Mouse (Mus musculus) kidney, embryonic 15.5 days (tissue): ENCODE results near the gene Pcbd2. TPM values are rescaled to one million over a fixed set of nuclear protein-coding genes. Genes with fewer than 3 reads are reported as not detected.

ENCODE experiments used
- ATAC-seq: fragments of 200-750 bp; cut with Nextera tagmentation; replicated peaks from 2 replicates; pipeline ENCODE4 v1.8.0; 2017; ENCODE audit warnings: moderate TSS enrichment; ENCODE audit not compliant: low FRiP score
- H3K27ac ChIP-seq: fragments of 300-500 bp; sonication (generic); 2 replicates; pipeline ENCODE4 v1.5.1; 2015; ENCODE audit warnings: mild to moderate bottlenecking, inconsistent platforms
- H3K27me3 ChIP-seq: fragments of 300-500 bp; sonication (generic); 2 replicates; pipeline ENCODE4 v1.6.1; 2015; ENCODE audit warnings: inconsistent platforms
- H3K36me3 ChIP-seq: fragments of 300-500 bp; sonication (generic); 2 replicates; pipeline ENCODE4 v1.6.1; 2015; ENCODE audit warnings: inconsistent platforms
- H3K4me1 ChIP-seq: fragments of 300-500 bp; sonication (generic); 2 replicates; pipeline ENCODE4 v1.6.1; 2015; ENCODE audit warnings: inconsistent platforms
- H3K4me2 ChIP-seq: fragments of 300-500 bp; sonication (generic); 2 replicates; pipeline ENCODE4 v1.6.1; 2015; ENCODE audit warnings: moderate library complexity, mild to moderate bottlenecking, inconsistent platforms
- H3K4me3 ChIP-seq: fragments of 300-500 bp; sonication (generic); replicated peaks from 2 replicates; pipeline ENCODE4 v1.5.1; 2015; ENCODE audit warnings: mild to moderate bottlenecking, inconsistent platforms
- H3K9ac ChIP-seq: fragments of 300-500 bp; sonication (generic); 2 replicates; pipeline ENCODE4 v1.6.1; 2015; ENCODE audit warnings: mild to moderate bottlenecking, inconsistent platforms
- H3K9me3 ChIP-seq: fragments of 300-500 bp; sonication (generic); replicated peaks from 2 replicates; pipeline ENCODE4 v1.6.1; 2016; ENCODE audit warnings: inconsistent platforms
- WGBS: fragments of 180-500 bp; shearing (Covaris S2); methylation state at CpG from one replicate; pipeline ENCODE4 v1.1.7; 2015; ENCODE audit warnings: mixed read lengths; 5-methylcytosine and 5-hydroxymethylcytosine counted together
- polyA plus RNA-seq: library from polyadenylated mRNA; unstranded; fragments of >200 nt; fragmentation: Nextera tagmentation; extraction: Ambion mirVana; gene quantifications from 2 replicates; pipeline ENCODE4 v1.2.1, GENCODE M21; 2015

Pcbd2 gene
- polyA plus RNA-seq, 1 experiment from 2014 or later = 54.9 TPM

- H3K27ac ChIP-seq = peak within 1 kb of the TSS; percentile 80
- no peaks in the 10 kb centered on the region for H3K27me3 ChIP-seq
- H3K9ac ChIP-seq = peak within 1 kb of the TSS; percentile 93
- ATAC-seq = peak; percentile 94
- H3K36me3 ChIP-seq = peaks cover 19% of the 10 kb centered on the region
- peak within 1 kb of the TSS; percentile 84 for H3K4me3 ChIP-seq
- no peaks in the 10 kb centered on the region for H3K9me3 ChIP-seq
- 1% methylated on average over 62 of the region's 63 CpGs for WGBS
- peak within 1 kb of the TSS; percentile 61 for H3K4me2 ChIP-seq
- peaks cover 7% of the 10 kb centered on the region for H3K4me1 ChIP-seq
These were observed 12.5 kb upstream of the Pcbd2 start, which contains the start of gene Txndc15 for GRCm38 (mm10) chr13:55714501-55715166. TSS of gene Txndc15 (plus strand) at chr13:55714650.

DNA sequence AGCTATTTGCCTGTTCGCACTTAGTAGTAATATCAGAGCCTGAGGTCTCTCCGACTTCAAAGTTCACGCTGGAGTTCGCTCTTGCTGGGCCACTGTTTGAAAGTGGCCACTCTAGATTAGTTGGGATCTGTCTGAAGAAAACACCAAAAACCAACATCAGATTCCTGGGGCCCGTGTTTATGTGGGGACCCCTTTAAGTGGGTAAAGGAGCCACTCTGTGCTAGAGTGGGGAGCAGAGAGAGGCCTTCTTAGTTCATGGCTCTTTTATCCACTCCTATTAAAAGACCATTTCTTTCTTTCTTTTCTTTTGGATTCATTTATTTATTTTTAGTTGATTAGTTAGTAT lies 12.0 kb upstream of the Pcbd2 start:
- Histone ChIP-seq H3K4me1 (peaks cover 7% of the 10 kb centered on the region), H3K9ac (peak overlapping the region; percentile 93), H3K9me3 (no peaks in the 10 kb centered on the region), H3K27ac (peak overlapping the region; percentile 80), H3K4me3 (peak overlapping the region; percentile 84), H3K4me2 (peak overlapping the region; percentile 61), H3K27me3 (no peaks in the 10 kb centered on the region), H3K36me3 (peaks cover 24% of the 10 kb centered on the region)
- no peak for ATAC-seq
- 2% methylated on average over 5 of the region's 5 CpGs for WGBS

GRCm38 (mm10) chr13:55715908-55716510 lies 11.2 kb upstream of the Pcbd2 start:
- peaks cover 9% of the 10 kb centered on the region for H3K4me1 ChIP-seq
- H3K36me3 ChIP-seq = peaks cover 32% of the 10 kb centered on the region
- no peaks in the 10 kb centered on the region for H3K27me3 ChIP-seq
- H3K4me2 ChIP-seq = peak overlapping the region; percentile 61; the same call in 1 of the 2 replicates
- H3K4me3 ChIP-seq = peak overlapping the region; percentile 84; the same call in 1 of the 2 replicates
- H3K27ac ChIP-seq = no peak overlapping the region
- H3K9me3 ChIP-seq = no peaks in the 10 kb centered on the region
- 79% methylated on average over 7 of the region's 7 CpGs for WGBS
- no peak for ATAC-seq
- no peak overlapping the region for H3K9ac ChIP-seq

- no peaks in the 10 kb centered on the region for H3K27me3 ChIP-seq
- H3K4me3 ChIP-seq = no peak overlapping the region
- ATAC-seq = no peak
- 83% methylated on average over 8 of the region's 8 CpGs for WGBS
- no peak overlapping the region for H3K4me2 ChIP-seq
- no peaks in the 10 kb centered on the region for H3K9me3 ChIP-seq
- H3K9ac ChIP-seq = no peak overlapping the region
- H3K36me3 ChIP-seq = peaks cover 76% of the 10 kb centered on the region
- no peak overlapping the region for H3K27ac ChIP-seq
- H3K4me1 ChIP-seq = peaks cover 2% of the 10 kb centered on the region; the same call in 1 of the 2 replicates
These were observed 5.7 kb upstream of the Pcbd2 start for GRCm38 (mm10) chr13:55721516-55721915.

DNA sequence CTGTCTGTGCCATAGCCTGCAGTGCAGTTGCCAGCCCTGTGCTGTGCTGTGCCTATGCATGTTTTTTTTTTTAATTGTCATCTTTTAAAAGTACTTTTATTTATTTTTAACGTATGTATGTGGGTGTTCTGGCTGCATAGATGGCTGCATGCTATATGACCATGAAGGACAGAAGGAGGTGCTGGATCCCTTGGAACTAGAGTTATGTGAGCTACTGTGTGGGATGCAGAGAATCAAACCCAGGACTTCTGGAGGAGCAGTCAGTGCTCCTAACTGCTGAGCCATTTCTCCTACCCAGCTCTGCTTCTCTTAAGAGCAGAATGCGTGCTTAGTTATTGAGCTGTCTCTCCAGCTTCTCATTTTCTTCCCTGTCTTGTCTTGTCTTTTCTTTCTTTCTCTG lies 5.2 kb upstream of the Pcbd2 start:
- Histone ChIP-seq H3K9ac (no peak overlapping the region), H3K36me3 (peaks cover 76% of the 10 kb centered on the region), H3K9me3 (no peaks in the 10 kb centered on the region), H3K27me3 (no peaks in the 10 kb centered on the region), H3K4me1 (peaks cover 2% of the 10 kb centered on the region; the same call in 1 of the 2 replicates), H3K4me2 (no peak overlapping the region), H3K27ac (no peak overlapping the region), H3K4me3 (no peak overlapping the region)
- ATAC-seq = no peak
- WGBS = 95% methylated on average over 2 of the region's 2 CpGs

- Histone ChIP-seq H3K4me3 (peak overlapping the region; percentile 61), H3K9ac (peak overlapping the region; percentile 67), H3K36me3 (peaks cover 38% of the 10 kb centered on the region), H3K4me1 (0 out of 2 replicates have a peak, but pooled peaks cover 3% of the 10 kb centered on the region), H3K9me3 (no peaks in the 10 kb centered on the region), H3K4me2 (peak overlapping the region; percentile 74), H3K27ac (peak overlapping the region; percentile 98), H3K27me3 (no peaks in the 10 kb centered on the region)
- no peak for ATAC-seq
- 2% methylated on average over 4 of the region's 4 CpGs for WGBS
These were observed 509 bp upstream of the Pcbd2 start for GRCm38 (mm10) chr13:55726598-55727119.

DNA sequence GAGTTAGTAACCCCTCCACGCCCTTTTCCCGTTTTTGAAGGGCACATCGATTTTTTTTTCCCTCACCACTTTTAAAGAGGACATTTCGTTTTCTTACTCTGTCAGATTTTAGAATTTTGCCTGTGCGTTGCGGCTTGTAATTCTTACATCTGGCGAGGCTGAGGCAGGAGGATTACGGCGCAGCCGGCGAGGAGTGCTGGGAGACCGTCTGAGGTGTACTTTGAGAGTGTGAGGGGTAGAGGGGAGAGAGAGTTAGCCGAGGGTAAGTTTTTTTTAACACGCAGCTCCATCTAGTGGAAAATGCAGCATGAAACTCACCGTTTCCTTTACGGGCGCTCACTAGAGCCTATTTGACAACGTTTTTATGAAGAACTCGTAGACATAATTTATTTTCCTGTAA lies 671 bp downstream of the Pcbd2 start:
- H3K27me3 ChIP-seq = no peaks in the 10 kb centered on the region
- no peaks in the 10 kb centered on the region for H3K9me3 ChIP-seq
- H3K36me3 ChIP-seq = peaks cover 28% of the 10 kb centered on the region
- H3K4me2 ChIP-seq = peak overlapping the region; percentile 74
- ATAC-seq = peak; percentile 81
- peak overlapping the region; percentile 61 for H3K4me3 ChIP-seq
- peak overlapping the region; percentile 98 for H3K27ac ChIP-seq
- 2% methylated on average over 19 of the region's 19 CpGs for WGBS
- 0 out of 2 replicates have a peak, but pooled peaks cover 3% of the 10 kb centered on the region for H3K4me1 ChIP-seq
- peak overlapping the region; percentile 67 for H3K9ac ChIP-seq

GRCm38 (mm10) chr13:55730716-55731115 lies 3.5 kb downstream of the Pcbd2 start:
- WGBS = 87% methylated on average over 7 of the region's 7 CpGs
- no peak for ATAC-seq

GRCm38 (mm10) chr13:55732121-55732520 lies 5.0 kb downstream of the Pcbd2 start:
- Histone ChIP-seq H3K9me3 (no peaks in the 10 kb centered on the region), H3K9ac (no peak overlapping the region), H3K4me3 (no peak overlapping the region), H3K36me3 (no peaks in the 10 kb centered on the region; the same call in 1 of the 2 replicates), H3K27me3 (no peaks in the 10 kb centered on the region), H3K27ac (no peak overlapping the region), H3K4me1 (0 out of 2 replicates have a peak, but pooled peaks cover 3% of the 10 kb centered on the region), H3K4me2 (no peak overlapping the region)
- WGBS = 93% methylated on average over 2 of the region's 2 CpGs
- no peak for ATAC-seq

More at GRCm38 (mm10) chr13:55730716-55731115, 3.5 kb downstream of the Pcbd2 start:
- Histone ChIP-seq H3K9me3 (no peaks in the 10 kb centered on the region), H3K4me3 (no peak overlapping the region), H3K9ac (no peak overlapping the region), H3K36me3 (peaks cover under 1% of the 10 kb centered on the region), H3K27ac (no peak overlapping the region), H3K27me3 (no peaks in the 10 kb centered on the region), H3K4me1 (0 out of 2 replicates have a peak, but pooled peaks cover 3% of the 10 kb centered on the region), H3K4me2 (no peak overlapping the region)

- H3K9ac ChIP-seq = no peak overlapping the region
These were observed 6.7 kb downstream of the Pcbd2 start for GRCm38 (mm10) chr13:55733628-55734502.

GRCm38 (mm10) chr13:55737885-55738284 lies 10.7 kb downstream of the Pcbd2 start:
- 85% methylated on average over 8 of the region's 8 CpGs for WGBS
- Histone ChIP-seq H3K27ac (no peak overlapping the region), H3K9me3 (no peaks in the 10 kb centered on the region), H3K36me3 (no peaks in the 10 kb centered on the region; the same call in 1 of the 2 replicates), H3K4me3 (no peak overlapping the region), H3K4me1 (peaks cover 15% of the 10 kb centered on the region), H3K9ac (no peak overlapping the region), H3K4me2 (no peak overlapping the region), H3K27me3 (no peaks in the 10 kb centered on the region)
- ATAC-seq = no peak

More at GRCm38 (mm10) chr13:55733628-55734502, 6.7 kb downstream of the Pcbd2 start:
- no peak overlapping the region for H3K4me2 ChIP-seq
- H3K9me3 ChIP-seq = no peaks in the 10 kb centered on the region
- H3K36me3 ChIP-seq = no peaks in the 10 kb centered on the region; the same call in 1 of the 2 replicates
- H3K4me1 ChIP-seq = no peaks in the 10 kb centered on the region
- 55% methylated on average over 22 of the region's 22 CpGs for WGBS
- no peaks in the 10 kb centered on the region for H3K27me3 ChIP-seq
- no peak overlapping the region for H3K27ac ChIP-seq
- no peak overlapping the region for H3K4me3 ChIP-seq
- no peak for ATAC-seq
